Mouse (Mus musculus): ENCODE data around the gene Edn3.

The Edn3 gene

GRCm38 (mm10) chr2:174760479-174761121 is at the start of gene Edn3:
Gene Edn3, plus strand, starts transcription at chr2:174760619.
- no peak for DNase-seq (ENCODE audit: low read depth, low spot score)

GRCm38 (mm10) chr2:174712043-174712442 is 48.4 kb upstream of the Edn3 start:
- no peak for DNase-seq (ENCODE audit: low read depth, low spot score)

DNA sequence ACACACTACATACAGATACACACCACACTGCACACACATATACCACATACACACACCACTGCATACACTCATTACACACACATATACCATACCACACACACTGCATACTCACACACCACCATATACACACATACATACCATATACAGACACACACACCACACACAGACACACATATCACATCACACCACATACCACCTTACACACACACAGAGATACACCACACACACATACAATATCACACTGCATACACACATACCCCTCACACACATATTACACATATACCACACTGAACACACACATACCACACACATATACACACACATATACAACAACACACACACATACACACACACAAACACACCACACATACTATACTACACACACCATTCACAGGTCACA is 44.5 kb upstream of the Edn3 start:
- no peak for DNase-seq (ENCODE audit: low read depth, low spot score)

- DNase-seq (ENCODE audit: low read depth, low spot score), result no peak
Observed at GRCm38 (mm10) chr2:174717857-174718256, 42.6 kb upstream of the Edn3 start.

DNA sequence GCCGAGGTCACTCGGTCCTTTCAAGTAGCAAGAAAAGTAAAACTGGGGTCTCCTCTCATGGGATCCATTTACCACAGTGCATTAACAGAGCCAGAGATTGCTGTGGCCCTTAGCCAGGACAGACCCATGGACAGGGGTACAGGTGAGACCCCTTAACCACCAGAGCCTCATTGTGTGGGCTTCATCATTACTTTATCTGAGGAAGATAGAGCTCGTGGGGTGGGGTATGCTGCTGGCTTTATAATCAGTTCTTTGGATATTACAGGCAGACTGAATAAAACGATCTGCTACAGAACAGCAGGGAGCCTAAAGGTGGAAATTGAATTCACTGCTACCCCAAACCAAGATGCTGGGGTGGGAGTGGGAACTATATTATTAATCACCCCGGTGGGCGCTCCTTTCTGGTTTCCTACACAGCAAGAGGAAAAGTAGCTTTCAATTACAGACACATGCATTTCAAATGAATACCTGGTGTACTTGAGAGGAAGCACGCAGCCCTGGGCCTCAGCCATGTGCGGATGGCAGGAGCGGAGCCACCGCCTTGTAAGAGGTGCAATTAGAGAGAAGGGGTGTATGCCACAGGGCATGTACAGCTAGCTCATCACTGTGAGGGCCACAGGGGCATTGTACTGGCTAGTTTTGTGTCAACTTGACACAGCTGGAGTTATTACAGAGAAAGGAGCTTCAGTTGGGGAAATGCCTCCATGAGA is 33.1 kb upstream of the Edn3 start:
- no peak for DNase-seq (ENCODE audit: low read depth, low spot score)

DNA sequence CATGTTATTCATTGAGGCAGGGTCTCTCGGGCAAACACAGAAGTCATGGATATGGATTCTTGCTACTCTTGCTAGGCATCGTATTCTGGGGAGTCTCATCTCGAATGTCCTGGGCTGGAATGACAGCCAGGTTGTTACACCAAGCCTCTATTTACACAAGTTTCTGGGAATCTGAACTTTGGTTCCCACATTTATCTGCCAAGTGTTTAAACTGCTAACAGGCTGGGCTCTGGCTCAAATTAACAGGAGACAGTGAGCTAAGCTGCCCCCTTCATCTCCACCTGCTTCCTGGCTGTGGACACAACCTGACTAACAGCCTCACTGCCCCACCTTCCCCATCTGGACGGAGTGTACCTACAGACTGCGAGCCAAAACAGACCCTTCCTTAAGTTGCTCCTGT is 28.5 kb upstream of the Edn3 start:
- no peak for DNase-seq (ENCODE audit: low read depth, low spot score)

- no peak for DNase-seq (ENCODE audit: low read depth, low spot score)
Observed at GRCm38 (mm10) chr2:174735270-174735669, 25.1 kb upstream of the Edn3 start.

DNA sequence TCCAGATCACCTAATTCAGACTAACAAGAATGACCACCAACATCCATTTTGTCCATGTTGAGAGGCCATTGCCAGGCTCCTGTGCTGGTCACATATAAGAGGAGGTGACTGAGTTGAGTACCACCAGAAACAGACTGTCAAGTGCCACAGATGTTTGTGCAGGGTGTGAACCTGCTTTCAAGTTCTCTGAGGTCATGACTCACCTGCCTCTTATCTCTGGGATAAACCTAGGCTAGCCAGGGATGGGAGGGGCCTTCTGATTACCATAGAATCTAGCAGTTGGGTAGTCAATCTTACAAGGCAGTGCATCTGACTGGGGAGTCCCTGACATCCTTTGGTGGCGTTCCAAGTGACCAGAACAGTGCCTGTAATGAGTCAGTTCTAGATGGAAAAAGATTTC is 13.2 kb upstream of the Edn3 start:
- DNase-seq (ENCODE audit: low read depth, low spot score), result no peak

DNA sequence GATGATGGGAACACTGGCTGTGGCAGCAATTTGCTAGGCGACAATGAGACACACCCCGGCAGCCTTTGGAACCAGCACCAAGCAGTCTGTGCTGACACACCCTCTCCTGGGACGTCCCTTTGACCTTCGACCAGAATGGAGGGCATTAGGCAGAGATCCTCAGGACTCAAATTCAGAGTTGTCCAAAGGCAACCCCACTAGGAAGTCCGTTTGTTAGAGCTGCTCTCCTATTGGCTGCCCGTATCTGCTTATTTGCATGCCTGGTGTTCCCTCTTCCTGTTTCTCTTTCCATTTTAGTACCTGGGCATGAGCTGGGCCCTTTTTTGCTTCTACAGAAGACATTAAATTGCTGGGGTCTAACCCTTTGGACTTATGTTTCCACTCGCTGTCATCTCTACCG is 12.0 kb upstream of the Edn3 start:
- no peak for DNase-seq (ENCODE audit: low read depth, low spot score)

DNA sequence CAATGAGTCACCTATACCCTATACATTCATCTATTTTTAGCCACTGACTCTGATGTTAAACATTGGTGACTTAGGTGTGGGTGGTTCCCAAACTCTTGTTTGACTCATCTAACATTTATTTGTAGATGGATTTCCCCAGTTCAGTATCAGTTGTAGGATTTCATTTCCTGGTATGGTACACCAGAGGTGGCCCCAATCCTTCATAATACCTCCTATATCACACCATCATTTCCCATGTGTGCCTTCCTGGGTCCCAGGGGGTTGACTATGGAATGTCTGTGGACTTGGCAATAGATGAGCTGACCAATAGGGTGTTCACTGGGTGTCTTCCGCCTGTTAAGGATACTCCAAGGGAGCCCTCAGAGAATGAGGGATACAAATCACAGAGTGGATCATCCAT is 7.2 kb upstream of the Edn3 start:
- no peak for DNase-seq (ENCODE audit: low read depth, low spot score)

- DNase-seq (ENCODE audit: low read depth, low spot score), result no peak
Observed at GRCm38 (mm10) chr2:174754231-174754630, 6.2 kb upstream of the Edn3 start.

DNA sequence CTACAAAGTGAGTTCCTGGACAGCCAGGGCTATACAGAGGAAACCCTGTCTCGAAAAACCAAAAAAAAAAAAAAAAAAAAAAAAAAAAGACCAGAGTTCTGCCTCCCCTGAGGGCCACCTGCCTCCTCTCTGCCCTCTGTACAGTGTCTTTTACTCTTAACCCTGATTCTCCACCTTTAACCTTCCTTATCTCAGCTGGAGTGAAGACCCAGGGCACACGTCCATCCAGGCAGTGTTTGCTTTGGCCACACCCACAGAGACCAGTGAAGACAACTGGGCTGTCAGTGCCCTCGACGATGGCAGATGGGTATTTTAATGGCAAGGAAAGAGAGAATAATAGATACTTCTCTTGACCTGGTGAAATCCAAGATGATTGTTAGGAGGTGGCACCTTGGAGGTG is 1.2 kb upstream of the Edn3 start:
- no peak for DNase-seq (ENCODE audit: low read depth, low spot score)

DNA sequence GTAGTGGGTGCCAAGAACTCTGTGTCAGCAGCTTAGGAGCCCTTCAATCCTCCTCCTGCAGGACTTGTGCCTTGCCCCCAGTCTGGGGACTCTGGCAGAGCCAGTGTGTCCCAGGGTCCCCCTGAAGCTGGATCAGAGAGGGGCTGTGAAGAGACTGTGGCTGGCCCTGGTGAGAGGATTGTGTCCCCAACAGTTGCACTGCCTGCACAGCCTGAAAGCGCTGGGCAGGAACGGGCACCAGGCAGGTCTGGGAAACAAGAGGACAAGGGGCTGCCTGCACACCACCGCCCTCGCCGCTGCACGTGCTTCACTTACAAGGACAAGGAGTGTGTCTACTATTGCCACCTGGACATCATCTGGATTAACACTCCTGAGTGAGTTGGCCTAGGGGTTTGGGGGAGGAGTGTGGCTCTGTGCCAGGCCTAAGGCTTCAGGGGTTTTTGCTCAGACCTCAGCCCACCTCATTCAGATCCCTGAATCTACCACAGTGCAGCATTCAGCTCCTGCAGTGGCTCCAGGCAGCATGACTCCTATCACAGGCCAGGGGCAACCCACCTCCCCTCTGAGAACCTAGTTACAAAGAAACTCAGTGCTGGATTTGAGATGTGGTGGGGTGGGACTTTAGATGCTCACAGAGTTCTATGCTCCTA is 1.2 kb downstream of the Edn3 start:
- DNase-seq (ENCODE audit: low read depth, low spot score), result no peak

DNA sequence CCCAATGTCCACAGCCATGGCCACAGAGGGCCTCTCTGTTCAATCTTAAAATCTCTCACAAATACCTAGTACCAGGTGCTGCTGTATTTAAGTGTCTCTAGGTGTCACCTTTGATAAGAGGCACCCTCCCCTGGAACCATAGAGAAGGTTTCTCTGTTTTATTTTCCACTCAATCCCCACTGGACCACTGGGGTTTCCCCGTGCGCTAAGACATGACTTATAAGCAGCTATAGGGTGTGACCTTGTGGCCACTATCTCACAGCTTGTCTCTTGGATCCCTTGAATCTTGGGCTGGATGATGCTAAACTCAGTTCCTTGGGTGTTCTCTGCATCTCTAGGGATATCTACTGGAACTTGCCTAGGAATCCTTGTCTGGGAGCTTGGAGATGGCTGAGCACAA is 1.9 kb downstream of the Edn3 start:
- DNase-seq (ENCODE audit: low read depth, low spot score), result no peak

DNA sequence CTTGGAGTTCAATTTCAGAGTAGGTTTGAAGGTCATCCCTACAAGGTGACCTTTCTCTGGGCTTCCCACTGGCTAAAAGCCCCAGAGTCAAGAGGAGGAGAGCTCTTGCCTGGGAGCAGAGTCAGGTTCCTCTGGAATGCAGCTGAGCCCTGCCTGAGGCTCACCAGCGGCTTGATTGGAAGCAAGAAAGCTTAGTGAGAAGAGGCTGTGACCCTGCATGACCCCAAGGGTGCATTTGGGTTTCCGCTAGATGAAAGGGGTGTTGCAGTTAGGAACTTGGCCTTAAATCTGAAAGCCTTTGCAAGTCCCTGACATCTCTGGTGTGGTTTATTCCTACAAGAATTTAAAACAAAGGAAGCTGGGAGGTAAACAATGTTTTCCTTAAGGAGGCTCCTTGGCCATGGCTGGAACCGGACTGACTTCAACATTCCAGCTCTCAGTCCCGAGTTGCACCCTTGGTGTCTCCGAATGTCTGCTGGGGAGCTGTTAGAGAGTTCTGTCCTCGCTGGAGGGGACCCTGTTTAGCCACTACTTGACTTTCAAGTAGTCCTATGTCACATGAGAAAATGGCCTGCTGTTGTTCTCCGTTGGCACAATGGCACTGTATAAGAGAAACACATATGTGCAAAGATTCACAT is 8.6 kb downstream of the Edn3 start:
- DNase-seq (ENCODE audit: low read depth, low spot score), result no peak

DNA sequence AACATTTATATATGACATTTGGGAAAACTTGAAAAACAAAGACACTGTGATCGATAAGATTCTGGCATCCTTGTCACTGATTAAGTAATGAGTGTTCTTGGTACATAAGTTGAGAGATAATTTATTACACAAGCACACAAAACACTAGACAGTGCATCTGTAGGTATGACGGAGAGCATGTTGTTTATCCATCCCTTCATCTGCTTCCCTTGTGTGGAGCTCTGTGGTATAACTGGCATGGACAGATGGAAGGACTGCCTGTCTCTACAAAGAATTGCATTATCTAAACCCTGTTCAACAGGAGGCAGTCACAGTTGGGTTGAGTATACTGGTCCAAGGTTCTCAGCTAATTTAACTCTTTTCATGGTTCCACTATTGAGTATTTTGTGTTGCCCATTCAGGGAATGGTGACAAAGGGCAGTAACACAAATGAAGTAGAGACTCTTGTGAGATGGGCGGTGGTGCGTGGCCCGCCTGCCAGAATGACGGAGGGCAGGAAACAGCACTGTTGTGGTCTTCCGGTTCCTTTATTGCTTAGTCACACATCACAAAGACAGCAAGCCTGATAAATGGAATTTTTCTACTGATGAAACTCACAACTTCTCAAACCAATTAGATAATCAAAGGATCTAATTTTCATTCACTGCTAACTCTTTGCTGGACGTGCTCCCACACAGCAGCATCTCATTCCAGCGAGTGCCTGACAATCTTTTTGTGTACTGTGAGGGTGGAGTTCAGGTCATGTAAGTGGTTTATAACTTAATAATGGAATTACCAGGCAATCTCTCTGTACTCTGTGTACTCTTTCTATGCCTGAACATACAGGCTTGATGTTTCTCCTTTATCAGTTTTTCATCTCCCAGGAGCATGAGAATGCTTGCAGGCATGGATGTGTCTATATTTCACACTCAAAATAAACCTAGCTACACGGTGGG is 14.0 kb downstream of the Edn3 start:
- DNase-seq (ENCODE audit: low read depth, low spot score), result no peak

GRCm38 (mm10) chr2:174782016-174782415 is 21.6 kb downstream of the Edn3 start:
- DNase-seq (ENCODE audit: low read depth, low spot score), result no peak

DNA sequence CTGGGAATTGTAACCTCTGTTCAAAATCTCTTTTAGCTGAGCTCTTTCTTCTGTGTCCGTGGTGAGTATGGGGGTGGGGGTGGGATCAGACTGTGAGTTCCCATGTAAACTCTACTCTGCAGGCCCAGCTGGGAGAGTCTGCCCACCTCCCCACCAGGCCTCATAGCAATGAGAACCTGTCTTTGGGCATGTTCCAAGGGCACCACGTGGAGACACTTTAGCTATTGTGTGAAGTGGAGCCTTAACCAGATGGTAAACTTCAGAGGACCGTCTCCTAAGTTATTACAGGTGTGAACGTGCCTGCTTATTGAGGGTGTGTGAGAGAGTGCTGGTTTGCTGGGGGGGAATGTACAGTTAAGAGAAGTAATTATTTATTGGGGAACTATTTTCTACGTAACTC is 22.5 kb downstream of the Edn3 start:
- DNase-seq (ENCODE audit: low read depth, low spot score), result no peak

GRCm38 (mm10) chr2:174788830-174789229 is 28.4 kb downstream of the Edn3 start:
- DNase-seq (ENCODE audit: low read depth, low spot score), result no peak

DNA sequence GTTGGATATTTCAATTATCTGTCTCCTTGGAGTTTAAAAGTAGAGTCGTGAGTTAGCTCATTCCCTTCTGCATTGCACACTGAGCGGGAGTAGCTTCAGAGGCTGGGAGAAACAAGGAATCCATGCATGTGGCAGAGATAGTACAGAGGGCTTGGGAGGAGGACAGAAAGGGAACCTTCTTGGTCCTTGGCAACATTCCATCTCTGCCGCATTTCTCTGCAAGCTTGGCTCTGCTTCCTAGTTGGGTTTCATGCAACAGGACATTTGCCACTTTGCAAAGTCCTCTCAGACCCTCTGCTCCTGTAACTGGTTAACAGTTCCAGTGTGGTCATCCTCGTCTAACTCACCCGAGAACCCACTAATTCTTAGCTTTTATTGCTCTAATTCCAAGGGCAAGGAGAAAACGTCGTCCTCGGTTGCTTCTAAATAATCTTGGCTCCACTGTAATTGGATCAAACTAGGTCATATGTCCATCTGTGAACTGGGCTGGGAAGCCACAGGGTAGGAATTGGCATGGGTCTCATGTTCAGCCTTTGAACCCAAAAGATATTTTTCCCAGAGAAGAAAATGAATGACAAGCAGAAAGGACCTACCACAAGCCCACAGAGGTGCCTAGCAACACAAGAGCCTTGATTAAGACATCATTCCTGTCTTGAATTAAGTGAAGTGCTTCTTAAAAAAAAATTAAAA is 32.2 kb downstream of the Edn3 start:
- no peak for DNase-seq (ENCODE audit: low read depth, low spot score)

DNA sequence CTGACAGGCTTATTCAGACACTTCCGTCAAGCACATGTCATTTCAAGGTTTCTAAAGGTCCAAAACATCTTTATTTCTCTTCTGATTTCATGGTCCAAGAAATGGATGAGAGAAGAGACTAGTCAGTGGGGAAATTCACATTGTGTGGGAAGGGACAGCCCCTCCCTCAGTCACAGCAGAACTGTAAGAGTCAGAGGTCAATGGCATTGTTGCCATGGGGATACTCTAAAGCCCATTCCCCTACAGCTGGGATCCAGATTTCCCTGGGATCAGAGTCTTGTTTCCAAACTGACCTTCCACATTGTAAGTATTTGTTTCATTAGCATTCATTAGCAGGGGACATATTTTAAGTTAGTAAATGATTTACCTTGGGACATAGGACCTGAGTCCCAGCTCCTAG is 32.8 kb downstream of the Edn3 start:
- no peak for DNase-seq (ENCODE audit: low read depth, low spot score)

Measured in telencephalon, adult 2 months (tissue).